Comparison of ENCODE assay signal across 12 mouse cellular contexts in genomic region chr3:53631126-53631525, GRCm38 (mm10). TPM values are rescaled to one million over a fixed set of nuclear protein-coding genes. Genes with fewer than 3 reads are reported as not detected.
DNase-seq lines count a peak whose midpoint lies in the region; ATAC-seq and TF ChIP-seq lines count a peak whose summit lies in the region.
"Had no signal": no experiment of that assay in that cellular context is flagged by ENCODE, and none has a peak within 500 bp of the region (broad histone marks: within the 10 kb centered on the region; RNA-seq: fewer than 3 reads in every experiment).

No protein-coding gene starts in this region.

- no peaks in the 10 kb centered on the region for H3K9me3 ChIP-seq in kidney, embryonic 16.5 days (ENCODE audit: low read length)
- no peaks in the 10 kb centered on the region for H3K9me3 ChIP-seq in heart, embryonic 14.5 days (ENCODE audit: control insufficient read depth, low read length)
- H3K9me3 ChIP-seq in lung, embryonic 14.5 days (ENCODE audit: low read depth, low read length), result no peaks in the 10 kb centered on the region
- no peaks in the 10 kb centered on the region for H3K9me3 ChIP-seq in midbrain, postnatal 0 days (ENCODE audit: low read length)
- H3K9me3 ChIP-seq: neural tube, embryonic 15.5 days had no signal

- H3K36me3 ChIP-seq in kidney, embryonic 16.5 days (ENCODE audit: insufficient read depth, low read length), result no peaks in the 10 kb centered on the region
- no peaks in the 10 kb centered on the region for H3K36me3 ChIP-seq in kidney, adult 2 months (ENCODE audit: control insufficient read depth, insufficient read depth, low read length)
- no peaks in the 10 kb centered on the region for H3K36me3 ChIP-seq in heart, embryonic 14.5 days (ENCODE audit: control insufficient read depth, insufficient read depth, low read length)
- H3K36me3 ChIP-seq in lung, embryonic 14.5 days (ENCODE audit: insufficient read depth), result no peaks in the 10 kb centered on the region
- no peaks in the 10 kb centered on the region for H3K36me3 ChIP-seq in midbrain, postnatal 0 days (ENCODE audit: insufficient read depth, low read length)
- H3K36me3 ChIP-seq: neural tube, embryonic 15.5 days had no signal

- no peak for DNase-seq in kidney, adult 2 months
- DNase-seq in lung, embryonic 14.5 days, result peak; percentile 18
- no peak for DNase-seq in midbrain, postnatal 0 days (ENCODE audit: low spot score)
- DNase-seq in cerebellum, adult 8-10 months, result no peak
- no peak for DNase-seq in left cerebral cortex, postnatal 25 days (ENCODE audit: low spot score in 2 of 2)
- DNase-seq: kidney, adult 18-20 months; right cerebral cortex, postnatal 4 days; thymus, adult 2 months had no signal

- H3K27me3 ChIP-seq in kidney, embryonic 16.5 days (ENCODE audit: insufficient read depth, low read length), result no peaks in the 10 kb centered on the region
- no peaks in the 10 kb centered on the region for H3K27me3 ChIP-seq in kidney, adult 2 months (replicated peaks; ENCODE audit: control insufficient read depth, insufficient read depth, low read length)
- no peaks in the 10 kb centered on the region for H3K27me3 ChIP-seq in heart, embryonic 14.5 days (ENCODE audit: control insufficient read depth, insufficient read depth, low read length)
- H3K27me3 ChIP-seq in lung, embryonic 14.5 days (ENCODE audit: insufficient read depth, low read length), result no peaks in the 10 kb centered on the region
- no peaks in the 10 kb centered on the region for H3K27me3 ChIP-seq in midbrain, postnatal 0 days (ENCODE audit: insufficient read depth, low read length)
- H3K27me3 ChIP-seq: neural tube, embryonic 15.5 days had no signal

- TF ChIP-seq POLR2A in kidney, adult 2 months (IDR thresholded peaks at IDR 0.05; ENCODE audit: low read depth, low read length), result no peak

- 0 out of 2 replicates have a peak, but pooled peaks cover 3% of the 10 kb centered on the region for H3K4me1 ChIP-seq in kidney, embryonic 16.5 days (ENCODE audit: insufficient read depth, low read length)
- H3K4me1 ChIP-seq in kidney, adult 2 months (ENCODE audit: control insufficient read depth, insufficient read depth, low read length), result no peaks in the 10 kb centered on the region
- peaks cover 5 to 20% of the 10 kb centered on the region in 2 experiments; a peak in 3 of 4 replicates for H3K4me1 ChIP-seq in heart, embryonic 14.5 days (ENCODE audit: control insufficient read depth in 2 of 2, insufficient read depth in 2 of 2, low read length in 2 of 2)
- no peaks in the 10 kb centered on the region for H3K4me1 ChIP-seq in lung, embryonic 14.5 days (ENCODE audit: insufficient read depth)
- H3K4me1 ChIP-seq in midbrain, postnatal 0 days (ENCODE audit: insufficient read depth, low read length), result peaks cover 4% of the 10 kb centered on the region; the same call in 1 of the 2 replicates
- H3K4me1 ChIP-seq: neural tube, embryonic 15.5 days had no signal

- no peak for TF ChIP-seq CTCF in kidney, adult 2 months (conservative IDR thresholded peaks at IDR 0.05; ENCODE audit: insufficient read depth, insufficient read length, low read depth, low read length)
- no peak for TF ChIP-seq CTCF in lung, embryonic 14.5 days (IDR thresholded peaks at IDR 0.05; ENCODE audit: low read depth)
- TF ChIP-seq CTCF in midbrain, postnatal 0 days (IDR thresholded peaks at IDR 0.05), result no peak

- peak; percentile 81 for ATAC-seq in kidney, embryonic 16.5 days (ENCODE audit: low FRiP score, low TSS enrichment)
- ATAC-seq in heart, embryonic 14.5 days (ENCODE audit: insufficient number of reproducible peaks, insufficient read depth, low FRiP score, low read depth), result 0 out of 2 replicates have a peak, but pooled peaks have one; percentile 43
- ATAC-seq in lung, embryonic 14.5 days (ENCODE audit: insufficient read depth), result peak; percentile 44
- no peak for ATAC-seq in midbrain, postnatal 0 days (ENCODE audit: low FRiP score)

- H3K4me2 ChIP-seq in kidney, embryonic 16.5 days (replicated peaks; ENCODE audit: low read depth, low read length), result peak overlapping the region; percentile 11; the same call in 1 of the 2 replicates
- H3K4me2 ChIP-seq in heart, embryonic 14.5 days (ENCODE audit: low read length), result peak overlapping the region; percentile 49
- H3K4me2 ChIP-seq in lung, embryonic 14.5 days, result peak overlapping the region; percentile 24
- peak overlapping the region; percentile 30 for H3K4me2 ChIP-seq in midbrain, postnatal 0 days (ENCODE audit: low read depth, low read length, poor library complexity, severe bottlenecking)
- H3K4me2 ChIP-seq: neural tube, embryonic 15.5 days had no signal

- no peak overlapping the region for H3K9ac ChIP-seq in kidney, embryonic 16.5 days (replicated peaks; ENCODE audit: low read length)
- H3K9ac ChIP-seq in heart, embryonic 14.5 days (ENCODE audit: low read length), result peak overlapping the region; percentile 3; the same call in 1 of the 2 replicates
- 0 out of 2 replicates have a peak overlapping the region, but pooled peaks have one; percentile 9 for H3K9ac ChIP-seq in lung, embryonic 14.5 days
- H3K9ac ChIP-seq in midbrain, postnatal 0 days (replicated peaks; ENCODE audit: low read length, poor library complexity, severe bottlenecking), result no peak overlapping the region
- H3K9ac ChIP-seq: neural tube, embryonic 15.5 days had no signal

- intact Hi-C loops in left cerebral cortex, postnatal 25 days (cut with DNase I), result no loop called here

- H3K27ac ChIP-seq in kidney, embryonic 16.5 days (ENCODE audit: low read length), result no peak overlapping the region
- H3K27ac ChIP-seq in kidney, adult 2 months (ENCODE audit: insufficient read depth, low read depth, low read length), result no peak overlapping the region
- peak overlapping the region; percentile 6 to 19; a peak in 2 of 4 replicates for H3K27ac ChIP-seq in heart, embryonic 14.5 days (replicated peaks in 1 of 2; ENCODE audit: control insufficient read depth in 1 of 2, insufficient read depth in 1 of 2, low read depth in 2 of 2, low read length in 2 of 2)
- peak overlapping the region; percentile 73 for H3K27ac ChIP-seq in lung, embryonic 14.5 days (ENCODE audit: low read depth)
- H3K27ac ChIP-seq in midbrain, postnatal 0 days (ENCODE audit: low read depth, low read length), result no peak overlapping the region
- H3K27ac ChIP-seq: neural tube, embryonic 15.5 days had no signal

- H3K4me3 ChIP-seq in kidney, embryonic 16.5 days (ENCODE audit: low read length), result no peak overlapping the region
- H3K4me3 ChIP-seq in kidney, adult 2 months (ENCODE audit: insufficient read depth, low read depth, low read length), result no peak overlapping the region
- no peak overlapping the region for H3K4me3 ChIP-seq in heart, embryonic 14.5 days (ENCODE audit: control insufficient read depth in 1 of 2, insufficient read depth in 1 of 2, low read depth in 1 of 2, low read length in 2 of 2)
- H3K4me3 ChIP-seq in lung, embryonic 14.5 days (ENCODE audit: low read depth, low read length), result no peak overlapping the region
- H3K4me3 ChIP-seq in midbrain, postnatal 0 days (ENCODE audit: low read depth, low read length), result no peak overlapping the region
- H3K4me3 ChIP-seq: neural tube, embryonic 15.5 days had no signal

- WGBS in kidney, embryonic 16.5 days, result 45% methylated on average over 14 of the region's 14 CpGs
- 53% methylated on average over 14 of the region's 14 CpGs for WGBS in kidney, adult 2 months
- WGBS in heart, embryonic 14.5 days, result 39% methylated on average over 14 of the region's 14 CpGs
- WGBS in lung, embryonic 14.5 days, result 39% methylated on average over 14 of the region's 14 CpGs
- WGBS in midbrain, postnatal 0 days, result 39% methylated on average over 14 of the region's 14 CpGs

RNA-seq across cellular contexts. Expression of gene Frem2, which starts 26.0 kb away (rescaled TPM):
- polyA plus RNA-seq in kidney, embryonic 16.5 days (2015; fragmentation: Nextera tagmentation; extraction: Ambion mirVana), result 15.1 and 15.6 TPM in 2 replicates
- 4.3 and 7.3 TPM in 2 replicates for polyA plus RNA-seq in kidney, adult 2 months (2012; rRNA removed)
- 4.2 and 5.5 TPM in 2 replicates for polyA plus RNA-seq in heart, embryonic 14.5 days (2014; fragmentation: Nextera tagmentation; extraction: Ambion mirVana)
- polyA plus RNA-seq in lung, embryonic 14.5 days (2014; fragmentation: Nextera tagmentation; extraction: Ambion mirVana), result 20.4 and 21.5 TPM in 2 replicates
- 8.8 and 10.0 TPM in 2 replicates for total RNA-seq in midbrain, postnatal 0 days (2014; rRNA removed)
- polyA plus RNA-seq in midbrain, postnatal 0 days (2015; fragmentation: Nextera tagmentation; extraction: Ambion mirVana), result 1.0 and 1.5 TPM in 2 replicates
- total RNA-seq in left cerebral cortex, postnatal 25 days (2021), result 1 to 10 TPM; 1.4 to 1.5 TPM
- total RNA-seq: megakaryocyte, adult 5-6 weeks had no signal

Comparison
In these comparisons a context has a peak if more than half of its experiments do, and no peak if none do; other contexts are left out.
1. H3K27ac ChIP-seq: peak in heart, embryonic 14.5 days (2 of 2) and lung, embryonic 14.5 days (single experiment); none in kidney, embryonic 16.5 days (single experiment), kidney, adult 2 months (single experiment) and midbrain, postnatal 0 days (single experiment).
2. H3K9ac ChIP-seq: peak in heart, embryonic 14.5 days (single experiment) and lung, embryonic 14.5 days (single experiment); none in kidney, embryonic 16.5 days (single experiment) and midbrain, postnatal 0 days (single experiment).
3. Peak in every context shown above with its lines, with median percentiles within 50 percentile points of each other: H3K4me2 ChIP-seq.